Mouse (Mus musculus): ENCODE data around the gene Mllt6.

DNA sequence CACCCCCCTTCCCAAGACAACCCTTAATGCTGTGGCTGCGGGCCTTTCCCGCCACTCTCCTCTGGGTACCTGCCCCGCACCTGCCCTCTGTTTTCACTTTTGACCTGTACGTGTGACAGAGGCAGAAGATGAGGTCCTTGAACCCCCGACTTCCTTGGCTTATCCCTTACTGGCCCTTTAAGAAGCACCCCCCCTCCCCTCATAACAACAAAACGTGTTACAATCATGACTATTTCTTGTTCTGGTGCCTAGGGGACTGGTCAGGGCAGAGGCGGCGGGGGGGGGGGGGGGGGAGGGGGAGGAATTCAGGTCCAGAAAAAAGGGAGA, 1.1 kb downstream of the Mllt6 start:
- no peak for TF ChIP-seq POLR2A (IDR thresholded peaks at IDR 0.05; ENCODE audit: control insufficient read depth, low read depth, low read length)
- no peak for TF ChIP-seq CTCF (IDR thresholded peaks at IDR 0.05; ENCODE audit: control insufficient read depth, insufficient read depth, insufficient replicate concordance, low read depth, low read length)

Data from testis, adult 2 months (tissue).